Mouse (Mus musculus): ENCODE measurements at regions not wholly inside any gene's neighbourhood (a gene's known extent, or its start where the extent isn't known, plus 50 kb on each side); places are given as distances from the start of the nearest gene placed in this dataset.

DNA sequence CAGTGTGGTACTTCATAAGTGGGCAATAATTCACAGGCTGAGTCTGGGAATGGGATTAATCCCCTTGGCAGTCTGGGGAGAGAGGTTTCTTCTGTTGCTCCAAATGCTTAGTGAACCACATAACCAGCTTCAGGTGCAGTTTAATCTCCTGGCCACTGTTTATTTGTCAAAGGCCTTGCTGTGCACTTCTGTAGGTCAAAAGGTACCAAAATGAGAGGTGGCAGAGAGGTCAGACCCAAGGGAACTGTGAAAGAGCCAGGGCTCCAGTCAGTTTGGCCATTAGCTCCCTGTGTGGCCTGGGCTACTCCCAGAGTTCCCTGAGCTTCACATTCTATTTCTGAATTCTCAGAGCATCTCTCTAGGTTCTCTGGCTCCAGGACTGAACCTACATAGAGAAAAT, 229.6 kb upstream of the Nt5c1b start:
- Histone ChIP-seq H3K4me3 (no peak overlapping the region), H3K27ac (no peak overlapping the region), H3K36me3 (no peaks in the 10 kb centered on the region), H3K27me3 (no peaks in the 10 kb centered on the region), H3K4me1 (no peaks in the 10 kb centered on the region), H3K9ac (no peak overlapping the region), H3K9me3 (no peaks in the 10 kb centered on the region), H3K4me2 (replicated peaks) (no peak overlapping the region)
- ATAC-seq (ENCODE audit: low FRiP score, low read depth), result no peak

DNA sequence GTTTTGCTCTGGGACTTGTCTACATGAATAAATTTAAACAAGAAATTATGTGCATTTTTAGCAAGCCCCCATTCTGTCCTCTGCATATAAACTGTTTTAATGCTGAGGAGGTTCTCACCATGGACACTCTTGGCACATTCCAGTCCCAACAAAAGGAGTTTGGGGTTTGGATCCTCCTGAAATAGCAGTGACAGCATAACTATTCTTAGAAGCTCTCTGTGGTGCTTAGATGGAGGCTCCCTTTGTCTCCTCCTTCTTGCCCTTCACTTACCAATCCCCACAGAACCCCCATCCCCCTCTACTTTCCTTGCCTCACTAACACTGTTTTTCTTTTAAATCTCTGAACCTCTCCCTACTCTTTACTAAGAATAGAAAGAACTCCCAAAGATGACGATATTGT, 208.9 kb upstream of the Nt5c1b start:
- no peaks in the 10 kb centered on the region for H3K4me1 ChIP-seq
- no peak overlapping the region for H3K4me3 ChIP-seq
- H3K27me3 ChIP-seq, result no peaks in the 10 kb centered on the region
- 74% methylated on average over 1 of the region's 1 CpGs for WGBS
- H3K9me3 ChIP-seq, result no peaks in the 10 kb centered on the region
- H3K4me2 ChIP-seq (replicated peaks), result no peak overlapping the region
- no peak overlapping the region for H3K9ac ChIP-seq
- H3K36me3 ChIP-seq, result no peaks in the 10 kb centered on the region
- H3K27ac ChIP-seq, result no peak overlapping the region
- ATAC-seq (ENCODE audit: low FRiP score, low read depth), result no peak

DNA sequence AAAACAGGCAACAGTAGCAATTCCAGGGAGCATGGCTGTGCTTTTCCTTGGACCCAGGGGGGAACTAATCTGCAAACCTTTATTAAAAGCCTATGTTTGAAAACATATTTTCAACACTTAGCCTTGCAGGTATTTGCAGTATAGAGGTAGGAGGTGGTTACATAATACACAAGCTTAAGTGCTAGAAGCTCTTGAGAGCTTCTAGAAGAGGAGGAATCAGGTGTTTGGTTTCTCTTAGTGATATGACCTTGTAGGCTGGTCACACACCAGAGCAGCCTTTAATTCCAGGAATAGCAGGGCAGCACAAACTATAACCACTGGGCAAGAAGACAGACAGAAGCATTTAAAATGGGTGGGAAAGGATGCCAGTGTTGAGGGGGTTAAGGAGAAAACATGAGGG, 201.7 kb upstream of the Nt5c1b start:
- no peaks in the 10 kb centered on the region for H3K36me3 ChIP-seq
- no peak overlapping the region for H3K27ac ChIP-seq
- no peaks in the 10 kb centered on the region for H3K27me3 ChIP-seq
- no peaks in the 10 kb centered on the region for H3K4me1 ChIP-seq
- no peak for ATAC-seq (ENCODE audit: low FRiP score, low read depth)
- no peak overlapping the region for H3K9ac ChIP-seq
- H3K9me3 ChIP-seq, result no peaks in the 10 kb centered on the region
- no peak overlapping the region for H3K4me2 ChIP-seq (replicated peaks)
- no peak overlapping the region for H3K4me3 ChIP-seq

DNA sequence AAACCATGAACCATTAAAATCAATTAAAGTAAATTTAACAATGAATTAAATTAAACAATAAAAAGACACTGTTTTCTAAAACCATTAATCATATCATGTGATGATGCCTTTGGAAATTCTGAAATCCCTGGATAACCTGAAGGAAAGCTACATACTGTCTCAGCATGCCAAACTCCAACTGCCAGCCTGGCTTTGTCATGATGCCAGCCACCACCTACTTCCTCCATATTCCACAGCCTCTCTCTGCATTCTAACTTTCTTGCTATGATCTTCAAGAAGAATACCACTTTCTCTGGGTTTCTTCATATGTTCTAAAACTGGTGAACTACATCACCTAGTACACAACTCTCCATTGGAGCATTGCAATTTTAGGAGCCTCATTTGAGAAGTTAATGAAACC, 201.2 kb upstream of the Nt5c1b start:
- H3K4me1 ChIP-seq, result no peaks in the 10 kb centered on the region

DNA sequence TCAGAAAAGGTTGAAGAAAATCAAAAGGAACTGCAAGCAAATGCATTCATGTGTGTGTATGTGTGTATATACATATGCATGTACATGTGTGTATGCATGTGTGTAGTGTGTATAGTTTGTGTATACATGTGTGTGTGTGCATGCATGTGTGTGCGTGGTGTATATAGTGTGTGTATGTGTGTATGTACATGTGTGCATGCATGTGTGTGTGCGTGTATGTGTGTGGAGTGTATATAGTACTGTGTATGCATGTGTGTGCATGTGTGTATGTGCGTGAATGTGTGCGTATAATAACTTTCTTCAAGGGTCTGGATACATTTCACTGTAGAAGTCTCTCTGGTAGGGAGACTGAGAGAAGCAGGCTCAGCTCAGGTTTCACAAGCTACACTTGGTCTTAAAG, 191.1 kb upstream of the Nt5c1b start:
- no peak overlapping the region for H3K4me2 ChIP-seq (replicated peaks)
- H3K9me3 ChIP-seq, result no peaks in the 10 kb centered on the region
- no peak overlapping the region for H3K4me3 ChIP-seq
- 72% methylated on average over 4 of the region's 4 CpGs for WGBS
- no peaks in the 10 kb centered on the region; the same call in 1 of the 2 replicates for H3K27me3 ChIP-seq
- H3K9ac ChIP-seq, result no peak overlapping the region
- no peak for ATAC-seq (ENCODE audit: low FRiP score, low read depth)
- no peaks in the 10 kb centered on the region for H3K36me3 ChIP-seq
- H3K4me1 ChIP-seq, result peaks cover 15% of the 10 kb centered on the region
- H3K27ac ChIP-seq, result no peak overlapping the region

More for the DNA sequence above, 201.2 kb upstream of the Nt5c1b start:
- no peak overlapping the region for H3K27ac ChIP-seq
- no peak overlapping the region for H3K4me2 ChIP-seq (replicated peaks)
- ATAC-seq (ENCODE audit: low FRiP score, low read depth), result no peak
- no peak overlapping the region for H3K4me3 ChIP-seq
- H3K27me3 ChIP-seq, result no peaks in the 10 kb centered on the region
- H3K9ac ChIP-seq, result no peak overlapping the region
- H3K9me3 ChIP-seq, result no peaks in the 10 kb centered on the region
- H3K36me3 ChIP-seq, result no peaks in the 10 kb centered on the region

DNA sequence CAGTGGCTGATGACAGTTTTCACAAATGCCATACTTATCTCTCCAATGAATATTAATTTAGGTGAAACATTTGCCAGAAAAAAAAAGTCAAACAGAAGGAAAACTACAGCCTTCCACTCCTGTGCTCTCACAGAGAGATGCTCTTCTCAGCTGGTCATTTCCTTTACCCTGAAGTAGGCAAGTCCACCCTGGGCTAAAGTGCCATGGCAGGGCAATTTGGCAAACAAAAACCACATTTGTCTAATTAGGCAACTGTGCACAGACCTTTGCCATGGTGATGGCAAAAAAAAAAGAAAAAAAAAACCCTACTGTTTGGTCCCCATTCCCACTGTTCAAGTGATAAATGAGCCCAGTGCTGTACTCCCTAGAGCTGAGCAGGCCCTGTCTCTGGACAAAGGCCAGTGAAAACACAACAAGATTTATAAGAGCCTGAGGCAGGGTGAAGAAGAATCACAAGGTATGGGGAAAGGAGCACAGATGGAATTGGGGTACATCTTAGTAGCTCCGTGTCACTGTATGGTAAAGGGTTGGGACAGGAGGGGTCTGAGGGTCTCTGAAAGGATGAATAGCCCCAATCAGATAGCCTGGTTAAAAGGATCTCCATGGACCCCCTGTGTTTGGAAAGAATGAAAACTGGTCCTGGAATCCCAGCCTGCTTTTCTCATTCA, 190.5 kb upstream of the Nt5c1b start:
- Histone ChIP-seq H3K27me3 (no peaks in the 10 kb centered on the region; the same call in 1 of the 2 replicates), H3K4me1 (peaks cover 15% of the 10 kb centered on the region), H3K9ac (no peak overlapping the region), H3K27ac (no peak overlapping the region), H3K4me3 (no peak overlapping the region), H3K36me3 (no peaks in the 10 kb centered on the region), H3K4me2 (replicated peaks) (no peak overlapping the region), H3K9me3 (no peaks in the 10 kb centered on the region)
- no peak for ATAC-seq (ENCODE audit: low FRiP score, low read depth)
- WGBS, result 65% methylated on average over 1 of the region's 1 CpGs

DNA sequence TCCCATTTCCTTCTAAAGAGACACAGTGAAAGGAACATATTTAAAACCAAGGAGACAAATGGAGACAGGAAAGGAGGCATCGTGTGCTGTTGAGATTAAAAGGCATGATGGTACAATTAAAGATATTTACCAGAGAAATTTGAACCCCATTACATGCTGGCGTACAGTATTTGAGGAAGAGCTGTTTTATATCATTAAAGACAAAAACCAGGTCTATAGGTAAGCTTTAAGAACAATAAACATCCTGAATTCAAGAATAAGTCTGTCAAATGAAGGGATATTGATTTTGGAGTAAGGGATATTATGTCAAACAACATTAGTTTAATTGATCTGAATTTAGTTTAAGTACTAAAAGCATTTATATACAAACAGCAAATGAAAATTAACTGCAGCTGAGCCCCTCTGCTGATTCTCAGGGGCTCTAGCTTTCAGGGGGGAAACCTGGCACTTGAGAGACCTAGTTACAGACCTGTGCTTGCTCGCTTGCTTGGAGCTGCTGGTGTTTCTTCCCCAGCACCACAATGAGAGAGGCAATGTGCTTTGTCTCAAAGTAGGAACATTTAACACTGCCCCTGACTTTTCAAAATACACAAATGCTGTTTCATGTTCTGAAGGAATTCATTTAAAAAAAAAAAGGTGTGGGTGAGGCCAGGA, 189.8 kb upstream of the Nt5c1b start:
- no peak overlapping the region for H3K9ac ChIP-seq
- H3K36me3 ChIP-seq, result no peaks in the 10 kb centered on the region
- H3K27ac ChIP-seq, result no peak overlapping the region
- H3K27me3 ChIP-seq, result no peaks in the 10 kb centered on the region; the same call in 1 of the 2 replicates
- H3K4me1 ChIP-seq, result peaks cover 15% of the 10 kb centered on the region
- H3K4me3 ChIP-seq, result no peak overlapping the region
- 53% methylated on average over 3 of the region's 3 CpGs for WGBS
- no peak overlapping the region for H3K4me2 ChIP-seq (replicated peaks)
- H3K9me3 ChIP-seq, result no peaks in the 10 kb centered on the region
- no peak for ATAC-seq (ENCODE audit: low FRiP score, low read depth)

DNA sequence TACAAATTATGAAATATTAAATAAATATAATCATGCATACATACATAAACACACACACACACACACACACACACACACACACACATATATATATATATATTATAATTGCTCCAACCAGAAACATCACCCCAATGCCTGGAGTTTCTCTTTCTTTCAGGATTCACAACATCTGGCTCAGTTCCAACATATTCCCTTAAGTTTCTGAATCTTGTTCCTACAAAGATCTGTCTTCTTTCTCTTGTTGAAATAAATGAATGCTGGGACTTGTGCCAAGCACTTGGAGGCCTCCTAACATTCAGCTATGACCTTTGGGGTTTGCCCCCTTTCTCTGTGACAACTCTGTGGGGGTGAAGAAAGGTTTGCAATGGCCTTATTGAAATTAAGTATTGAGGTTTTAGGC, 187.2 kb upstream of the Nt5c1b start:
- no peak for ATAC-seq (ENCODE audit: low FRiP score, low read depth)
- Histone ChIP-seq H3K27me3 (no peaks in the 10 kb centered on the region; the same call in 1 of the 2 replicates), H3K4me2 (replicated peaks) (no peak overlapping the region), H3K4me3 (no peak overlapping the region), H3K4me1 (peaks cover 15% of the 10 kb centered on the region), H3K27ac (no peak overlapping the region), H3K9me3 (no peaks in the 10 kb centered on the region), H3K36me3 (no peaks in the 10 kb centered on the region), H3K9ac (no peak overlapping the region)

DNA sequence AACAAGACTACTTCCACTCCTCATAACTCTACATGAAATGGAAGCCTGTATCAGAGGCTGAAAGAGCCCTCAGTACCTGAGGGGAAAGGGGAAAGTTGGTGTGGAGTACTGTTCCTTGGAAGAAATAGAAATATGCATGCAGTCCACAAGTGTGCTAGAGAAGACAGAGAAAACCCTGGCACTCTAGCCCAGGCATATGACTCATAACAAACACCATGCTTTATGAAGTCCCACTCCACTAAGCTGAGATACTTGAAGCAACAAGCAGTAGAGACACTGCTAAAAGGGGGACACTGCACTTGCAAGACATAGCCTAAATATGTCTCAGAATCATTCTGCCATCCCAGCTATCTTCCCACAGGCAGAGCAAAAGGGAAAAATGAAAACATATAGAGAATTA, 183.2 kb upstream of the Nt5c1b start:
- Histone ChIP-seq H3K27me3 (no peaks in the 10 kb centered on the region), H3K27ac (no peak overlapping the region), H3K9ac (no peak overlapping the region), H3K36me3 (no peaks in the 10 kb centered on the region), H3K4me3 (no peak overlapping the region), H3K4me1 (no peaks in the 10 kb centered on the region), H3K9me3 (no peaks in the 10 kb centered on the region), H3K4me2 (replicated peaks) (no peak overlapping the region)
- ATAC-seq (ENCODE audit: low FRiP score, low read depth), result no peak

DNA sequence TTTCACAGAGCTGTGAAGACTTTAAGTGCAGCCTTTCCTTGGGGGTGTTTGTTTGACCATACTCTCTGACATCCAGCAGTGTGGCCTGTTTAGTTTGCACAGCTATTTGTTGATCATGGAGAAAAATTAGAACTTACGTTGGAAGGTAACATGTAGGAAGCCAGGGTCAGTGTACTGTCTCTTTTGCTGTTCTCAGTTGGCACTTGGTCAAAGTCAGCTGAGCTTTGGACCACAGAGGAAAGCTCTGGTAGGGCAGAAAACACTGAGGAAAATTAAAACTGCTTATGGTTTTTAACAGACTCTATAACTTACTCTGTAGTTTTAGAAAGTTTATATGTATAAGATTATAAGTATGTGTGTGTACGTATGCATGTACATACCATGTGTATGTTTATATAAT, 180.0 kb upstream of the Nt5c1b start:
- no peak overlapping the region for H3K4me2 ChIP-seq (replicated peaks)
- H3K4me3 ChIP-seq, result no peak overlapping the region
- H3K36me3 ChIP-seq, result no peaks in the 10 kb centered on the region
- no peaks in the 10 kb centered on the region for H3K9me3 ChIP-seq
- H3K27me3 ChIP-seq, result no peaks in the 10 kb centered on the region
- WGBS, result 87% methylated on average over 2 of the region's 2 CpGs
- no peak for ATAC-seq (ENCODE audit: low FRiP score, low read depth)
- no peak overlapping the region for H3K27ac ChIP-seq
- no peak overlapping the region for H3K9ac ChIP-seq
- H3K4me1 ChIP-seq, result no peaks in the 10 kb centered on the region

DNA sequence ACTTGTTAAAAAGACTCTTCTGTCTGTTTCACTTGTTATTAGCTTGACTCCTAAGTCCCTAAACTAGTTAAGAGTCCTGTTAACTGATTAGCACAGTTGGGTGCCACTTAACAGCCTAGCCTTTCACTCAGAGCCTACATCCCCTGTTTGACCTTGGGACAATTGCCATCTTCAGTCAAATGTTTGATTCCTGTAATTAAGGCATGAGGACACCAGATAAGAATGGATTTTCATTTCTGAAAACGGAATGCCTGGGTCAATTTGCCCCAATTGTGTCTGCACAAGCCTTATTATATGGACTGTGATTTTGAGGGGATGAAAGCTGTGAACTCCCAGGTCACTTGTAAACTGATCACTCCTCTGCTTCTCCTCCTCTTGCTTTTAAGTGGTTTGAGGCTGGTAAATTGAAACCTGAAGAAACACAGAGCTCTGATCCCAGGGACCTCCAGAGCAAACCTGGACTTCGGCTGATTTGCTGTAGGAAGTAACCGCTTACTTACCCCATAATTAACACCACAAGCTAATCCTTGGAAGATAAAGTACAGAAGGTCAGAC, 171.8 kb upstream of the Nt5c1b start:
- WGBS, result 8% methylated on average over 3 of the region's 3 CpGs
- H3K9ac ChIP-seq, result no peak overlapping the region
- no peak overlapping the region for H3K4me3 ChIP-seq
- H3K9me3 ChIP-seq, result no peaks in the 10 kb centered on the region
- no peaks in the 10 kb centered on the region for H3K4me1 ChIP-seq
- H3K36me3 ChIP-seq, result no peaks in the 10 kb centered on the region
- H3K27ac ChIP-seq, result no peak overlapping the region
- H3K4me2 ChIP-seq (replicated peaks), result no peak overlapping the region
- peaks cover 3% of the 10 kb centered on the region; the same call in 1 of the 2 replicates for H3K27me3 ChIP-seq
- ATAC-seq (ENCODE audit: low FRiP score, low read depth), result no peak

DNA sequence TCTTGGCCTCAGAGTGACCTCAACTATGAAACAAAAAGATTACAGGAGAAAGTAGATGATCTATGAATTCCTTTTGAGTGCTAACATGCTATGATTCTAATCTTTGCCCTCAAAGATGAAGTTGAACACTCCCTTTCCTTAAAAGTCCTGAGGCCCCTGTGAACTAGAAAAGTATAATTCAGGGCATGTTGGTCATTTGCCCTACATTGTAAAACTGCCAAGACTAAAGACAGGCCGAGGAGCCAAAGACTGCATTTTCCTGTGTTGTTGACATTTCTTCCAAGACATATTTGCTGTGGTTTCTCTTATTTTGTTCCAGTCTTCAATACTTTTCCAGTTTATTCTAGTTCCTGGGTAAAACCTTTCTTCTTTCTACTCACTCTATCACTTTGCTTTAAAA, 159.9 kb upstream of the Nt5c1b start:
- 26% methylated on average over 1 of the region's 1 CpGs for WGBS
- ATAC-seq (ENCODE audit: low FRiP score, low read depth), result no peak
- no peak overlapping the region for H3K4me3 ChIP-seq

DNA sequence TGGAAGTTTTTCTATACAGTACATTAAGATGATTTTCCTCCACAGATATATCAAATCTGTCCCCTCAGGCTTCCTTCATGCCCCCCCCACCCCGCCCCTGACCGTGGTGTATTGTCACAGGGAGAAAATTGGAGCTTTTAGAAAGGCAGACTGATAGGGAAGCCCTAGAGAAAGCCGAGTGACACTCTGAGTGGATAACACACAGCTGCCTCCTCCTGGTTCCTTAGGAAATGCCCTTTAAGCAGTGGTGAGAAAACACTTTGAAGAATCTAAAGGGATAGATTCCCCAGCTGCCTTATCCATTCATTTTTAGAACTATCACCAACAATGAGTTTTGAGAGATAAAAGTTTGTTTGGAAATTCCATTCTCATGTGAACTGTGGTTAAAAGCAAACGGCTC, 147.0 kb upstream of the Nt5c1b start:
- H3K27me3 ChIP-seq, result peaks cover 9% of the 10 kb centered on the region
- no peak overlapping the region for H3K4me3 ChIP-seq
- no peak for ATAC-seq (ENCODE audit: low FRiP score, low read depth)
- H3K4me2 ChIP-seq (replicated peaks), result no peak overlapping the region
- H3K9ac ChIP-seq, result no peak overlapping the region
- no peaks in the 10 kb centered on the region for H3K36me3 ChIP-seq
- H3K4me1 ChIP-seq, result peaks cover 6% of the 10 kb centered on the region; the same call in 1 of the 2 replicates
- no peaks in the 10 kb centered on the region for H3K9me3 ChIP-seq
- 16% methylated on average over 4 of the region's 4 CpGs for whole genome bisulfite sequencing
- H3K27ac ChIP-seq, result no peak overlapping the region

More for the DNA sequence above, 159.9 kb upstream of the Nt5c1b start:
- no peaks in the 10 kb centered on the region for H3K4me1 ChIP-seq
- H3K9me3 ChIP-seq, result no peaks in the 10 kb centered on the region
- no peaks in the 10 kb centered on the region for H3K36me3 ChIP-seq
- H3K9ac ChIP-seq, result no peak overlapping the region
- no peaks in the 10 kb centered on the region for H3K27me3 ChIP-seq
- H3K4me2 ChIP-seq (replicated peaks), result no peak overlapping the region
- H3K27ac ChIP-seq, result no peak overlapping the region

Data from limb, embryonic 13.5 days (tissue).